Mouse (Mus musculus): Measurements from ENCODE around the gene Preb.

- TF ChIP-seq CTCF (IDR thresholded peaks at IDR 0.05; ENCODE audit: low read depth): no peak
- no peak for TF ChIP-seq EP300 (optimal IDR thresholded peaks at IDR 0.05)
Measured at GRCm38 (mm10) chr5:30959198-30959854, 835 bp downstream of the Preb start.
